Mouse (Mus musculus) kidney, embryonic 15.5 days (tissue): ENCODE measurements around the gene Sh3gl2. TPM values are rescaled to one million over a fixed set of nuclear protein-coding genes. Genes with fewer than 3 reads are reported as not detected.

Experiments
- ATAC-seq: fragments of 200-750 bp; cut with Nextera tagmentation; replicated peaks from 2 replicates; pipeline ENCODE4 v1.8.0; 2017; ENCODE audit warnings: moderate TSS enrichment; ENCODE audit not compliant: low FRiP score
- H3K27ac ChIP-seq: fragments of 300-500 bp; sonication (generic); 2 replicates; pipeline ENCODE4 v1.5.1; 2015; ENCODE audit warnings: mild to moderate bottlenecking, inconsistent platforms
- H3K27me3 ChIP-seq: fragments of 300-500 bp; sonication (generic); 2 replicates; pipeline ENCODE4 v1.6.1; 2015; ENCODE audit warnings: inconsistent platforms
- H3K36me3 ChIP-seq: fragments of 300-500 bp; sonication (generic); 2 replicates; pipeline ENCODE4 v1.6.1; 2015; ENCODE audit warnings: inconsistent platforms
- H3K4me1 ChIP-seq: fragments of 300-500 bp; sonication (generic); 2 replicates; pipeline ENCODE4 v1.6.1; 2015; ENCODE audit warnings: inconsistent platforms
- H3K4me2 ChIP-seq: fragments of 300-500 bp; sonication (generic); 2 replicates; pipeline ENCODE4 v1.6.1; 2015; ENCODE audit warnings: moderate library complexity, mild to moderate bottlenecking, inconsistent platforms
- H3K4me3 ChIP-seq: fragments of 300-500 bp; sonication (generic); replicated peaks from 2 replicates; pipeline ENCODE4 v1.5.1; 2015; ENCODE audit warnings: mild to moderate bottlenecking, inconsistent platforms
- H3K9ac ChIP-seq: fragments of 300-500 bp; sonication (generic); 2 replicates; pipeline ENCODE4 v1.6.1; 2015; ENCODE audit warnings: mild to moderate bottlenecking, inconsistent platforms
- H3K9me3 ChIP-seq: fragments of 300-500 bp; sonication (generic); replicated peaks from 2 replicates; pipeline ENCODE4 v1.6.1; 2016; ENCODE audit warnings: inconsistent platforms
- WGBS: fragments of 180-500 bp; shearing (Covaris S2); methylation state at CpG from one replicate; pipeline ENCODE4 v1.1.7; 2015; ENCODE audit warnings: mixed read lengths; 5-methylcytosine and 5-hydroxymethylcytosine counted together
- polyA plus RNA-seq: library from polyadenylated mRNA; unstranded; fragments of >200 nt; fragmentation: Nextera tagmentation; extraction: Ambion mirVana; gene quantifications from 2 replicates; pipeline ENCODE4 v1.2.1, GENCODE M21; 2015

Sh3gl2 gene
- polyA plus RNA-seq, 1 experiment from 2014 or later: 16.8 TPM

DNA sequence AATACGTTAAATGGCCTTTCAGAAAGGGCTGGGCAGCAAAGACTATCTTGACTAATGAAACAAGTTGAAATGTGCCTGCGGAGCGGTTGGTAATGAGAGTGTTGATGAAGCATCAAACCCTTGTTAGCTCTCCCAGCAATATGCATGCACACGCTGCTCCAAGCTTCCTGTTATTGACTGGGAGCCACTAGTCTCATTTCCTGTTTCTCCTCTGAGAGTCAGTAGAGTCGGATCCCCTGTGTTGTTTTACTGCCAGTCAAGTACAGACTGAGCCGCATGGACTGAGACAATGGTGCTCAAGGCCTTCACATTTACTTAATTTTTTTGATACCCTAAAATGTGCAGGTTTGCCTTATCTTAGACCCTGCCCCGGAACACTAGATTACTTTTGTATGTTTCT lies 386.1 kb downstream of the Sh3gl2 start:
- H3K36me3 ChIP-seq: no peaks in the 10 kb centered on the region
- H3K4me2 ChIP-seq: no peak overlapping the region
- H3K9me3 ChIP-seq: no peaks in the 10 kb centered on the region
- H3K4me3 ChIP-seq: no peak overlapping the region
- H3K9ac ChIP-seq: no peak overlapping the region
- H3K27ac ChIP-seq: no peak overlapping the region
- H3K4me1 ChIP-seq: no peaks in the 10 kb centered on the region
- H3K27me3 ChIP-seq: no peaks in the 10 kb centered on the region
- WGBS: 62% methylated on average over 7 of the region's 7 CpGs
- ATAC-seq: no peak

DNA sequence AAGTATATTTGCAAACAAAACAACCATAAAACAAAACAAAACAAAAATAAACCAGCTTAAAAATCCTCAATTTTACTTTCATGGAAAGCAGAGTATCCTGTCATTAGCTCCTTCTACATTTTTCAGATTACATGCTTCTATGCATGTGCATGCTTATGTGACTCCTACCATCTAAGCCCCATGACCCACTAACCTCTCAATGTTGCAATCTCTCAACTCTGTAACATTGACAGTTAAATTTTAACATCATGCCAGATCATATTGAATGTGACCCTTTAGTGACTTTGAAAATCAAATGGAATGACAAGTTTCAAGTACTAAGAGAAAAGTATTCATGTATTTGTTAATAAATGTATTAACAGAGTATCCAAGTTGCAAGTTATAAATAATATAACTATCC lies 389.2 kb downstream of the Sh3gl2 start:
- no peak overlapping the region for H3K4me3 ChIP-seq
- H3K9me3 ChIP-seq: no peaks in the 10 kb centered on the region
- ATAC-seq: no peak
- no peak overlapping the region for H3K4me2 ChIP-seq
- no peak overlapping the region for H3K27ac ChIP-seq
- no peaks in the 10 kb centered on the region for H3K4me1 ChIP-seq
- H3K27me3 ChIP-seq: no peaks in the 10 kb centered on the region
- no peak overlapping the region for H3K9ac ChIP-seq
- no peaks in the 10 kb centered on the region for H3K36me3 ChIP-seq

DNA sequence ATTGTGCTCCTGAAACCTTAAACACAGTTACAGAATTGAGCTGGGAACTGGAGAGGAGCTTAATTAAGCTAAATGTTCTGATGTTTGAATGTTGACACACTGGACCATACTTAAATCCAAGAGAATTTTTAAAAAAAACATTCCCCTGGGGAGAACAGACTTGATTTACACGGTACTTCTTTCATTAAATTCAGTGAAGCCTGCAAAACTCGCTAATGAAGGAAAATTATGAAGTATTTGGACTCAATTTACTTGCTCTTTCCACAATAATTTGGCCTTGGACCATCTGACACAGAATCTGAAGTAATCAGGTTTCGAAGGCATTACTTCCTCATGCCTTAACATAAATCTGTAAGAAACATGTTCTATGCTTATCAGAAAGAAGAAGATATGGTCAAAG lies 408.4 kb downstream of the Sh3gl2 start:
- no peak overlapping the region for H3K9ac ChIP-seq
- H3K9me3 ChIP-seq: no peaks in the 10 kb centered on the region
- H3K4me3 ChIP-seq: no peak overlapping the region
- H3K4me1 ChIP-seq: peaks cover 4% of the 10 kb centered on the region; the same call in 1 of the 2 replicates
- no peak overlapping the region for H3K4me2 ChIP-seq
- no peak overlapping the region for H3K27ac ChIP-seq
- ATAC-seq: no peak
- no peaks in the 10 kb centered on the region for H3K27me3 ChIP-seq
- WGBS: 76% methylated on average over 3 of the region's 3 CpGs
- H3K36me3 ChIP-seq: no peaks in the 10 kb centered on the region

DNA sequence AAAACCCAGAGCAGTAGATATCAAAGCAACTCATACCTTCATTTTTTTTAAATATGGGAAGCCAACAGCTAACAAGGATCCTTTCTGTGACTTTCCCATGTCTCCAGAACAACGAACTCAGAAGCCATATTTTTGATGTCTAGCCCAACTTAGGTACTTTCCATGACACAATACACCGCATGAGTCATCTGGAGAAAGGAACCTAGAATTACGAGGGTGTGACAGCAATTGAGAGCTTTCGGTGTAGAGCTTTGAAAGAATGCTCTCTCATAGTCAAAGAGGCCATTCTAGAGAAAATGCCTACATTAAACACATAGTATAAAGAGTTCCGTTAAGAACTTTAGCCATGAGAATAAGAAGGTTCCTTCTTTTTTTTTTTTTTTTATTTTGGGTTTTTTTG lies 413.8 kb downstream of the Sh3gl2 start:
- no peak overlapping the region for H3K27ac ChIP-seq
- no peak overlapping the region for H3K9ac ChIP-seq
- no peak overlapping the region for H3K4me3 ChIP-seq
- no peak overlapping the region for H3K4me2 ChIP-seq
- no peaks in the 10 kb centered on the region for H3K27me3 ChIP-seq
- H3K4me1 ChIP-seq: peaks cover 4% of the 10 kb centered on the region; the same call in 1 of the 2 replicates
- ATAC-seq: no peak
- H3K9me3 ChIP-seq: no peaks in the 10 kb centered on the region
- H3K36me3 ChIP-seq: no peaks in the 10 kb centered on the region
- WGBS: 91% methylated on average over 5 of the region's 5 CpGs

DNA sequence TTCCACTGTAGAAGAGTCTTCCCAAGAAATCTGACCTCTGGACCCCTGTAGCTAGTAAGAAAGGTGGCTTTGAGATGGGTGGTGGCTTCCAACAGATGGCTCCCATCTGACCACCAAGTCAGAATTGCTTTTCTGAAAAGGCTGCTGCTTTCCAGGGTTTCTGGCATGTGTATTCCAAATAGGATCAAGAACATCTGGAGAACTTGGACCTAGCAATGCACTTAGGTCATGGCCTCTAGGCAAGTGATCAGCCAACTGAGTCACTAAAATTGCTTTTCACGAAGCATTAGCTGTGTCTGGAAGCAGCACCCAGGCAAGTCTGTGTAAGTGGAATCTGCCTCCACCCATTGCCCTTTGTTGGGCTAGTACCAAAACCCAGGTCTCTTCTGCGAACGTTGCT lies 414.3 kb downstream of the Sh3gl2 start:
- no peak overlapping the region for H3K9ac ChIP-seq
- no peak overlapping the region for H3K27ac ChIP-seq
- no peak overlapping the region for H3K4me3 ChIP-seq
- no peaks in the 10 kb centered on the region for H3K27me3 ChIP-seq
- 73% methylated on average over 3 of the region's 3 CpGs for WGBS
- peaks cover 4% of the 10 kb centered on the region; the same call in 1 of the 2 replicates for H3K4me1 ChIP-seq
- ATAC-seq: no peak
- H3K36me3 ChIP-seq: no peaks in the 10 kb centered on the region
- H3K4me2 ChIP-seq: no peak overlapping the region
- H3K9me3 ChIP-seq: no peaks in the 10 kb centered on the region

DNA sequence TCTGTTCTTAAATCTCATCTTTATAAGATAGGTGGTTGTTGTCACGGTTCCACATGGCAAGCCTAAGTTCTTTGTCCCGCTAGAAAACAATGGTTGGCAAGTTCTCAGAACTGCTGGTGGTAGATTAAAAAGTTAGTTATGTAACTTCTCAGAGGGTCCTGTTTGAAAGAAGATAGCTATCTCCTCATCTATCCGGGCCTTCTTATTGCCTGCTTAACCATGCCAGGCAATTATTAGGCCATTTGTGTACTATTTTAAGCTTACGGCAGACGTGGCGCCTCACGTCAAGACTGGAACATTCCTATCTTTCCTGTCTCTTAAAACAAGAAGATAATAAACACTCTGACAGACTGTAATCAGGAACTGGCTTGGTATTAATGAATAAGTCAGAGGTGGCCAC lies 424.5 kb downstream of the Sh3gl2 start:
- Histone ChIP-seq H3K4me2 (no peak overlapping the region), H3K4me1 (no peaks in the 10 kb centered on the region), H3K27me3 (no peaks in the 10 kb centered on the region), H3K4me3 (no peak overlapping the region), H3K9me3 (no peaks in the 10 kb centered on the region), H3K27ac (no peak overlapping the region), H3K9ac (no peak overlapping the region), H3K36me3 (no peaks in the 10 kb centered on the region)
- ATAC-seq: no peak
- 79% methylated on average over 7 of the region's 7 CpGs for WGBS

DNA sequence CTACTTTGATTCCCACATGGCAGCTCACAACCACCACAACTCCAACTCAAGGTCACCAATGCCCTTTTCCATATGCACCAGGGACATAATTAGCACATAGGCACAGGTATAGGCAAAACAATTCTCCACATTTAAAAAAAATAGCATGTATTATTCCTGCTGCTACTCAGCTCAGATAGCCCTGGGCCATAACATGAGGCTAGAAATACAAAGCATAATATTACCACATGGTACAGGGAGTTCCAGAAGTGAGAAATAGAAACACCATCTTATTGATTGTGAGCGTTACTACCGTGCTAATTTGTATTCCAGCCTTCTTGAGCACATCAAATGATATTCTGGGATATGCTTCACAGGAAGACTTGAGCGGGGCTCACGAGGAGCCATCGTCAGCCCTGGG lies 464.3 kb downstream of the Sh3gl2 start:
- no peak overlapping the region for H3K27ac ChIP-seq
- no peak overlapping the region for H3K4me3 ChIP-seq
- no peaks in the 10 kb centered on the region for H3K9me3 ChIP-seq
- peaks cover 18% of the 10 kb centered on the region for H3K4me1 ChIP-seq
- no peaks in the 10 kb centered on the region for H3K36me3 ChIP-seq
- H3K9ac ChIP-seq: no peak overlapping the region
- no peak overlapping the region for H3K4me2 ChIP-seq
- no peaks in the 10 kb centered on the region for H3K27me3 ChIP-seq
- ATAC-seq: no peak
- 50% methylated on average over 5 of the region's 5 CpGs for WGBS

DNA sequence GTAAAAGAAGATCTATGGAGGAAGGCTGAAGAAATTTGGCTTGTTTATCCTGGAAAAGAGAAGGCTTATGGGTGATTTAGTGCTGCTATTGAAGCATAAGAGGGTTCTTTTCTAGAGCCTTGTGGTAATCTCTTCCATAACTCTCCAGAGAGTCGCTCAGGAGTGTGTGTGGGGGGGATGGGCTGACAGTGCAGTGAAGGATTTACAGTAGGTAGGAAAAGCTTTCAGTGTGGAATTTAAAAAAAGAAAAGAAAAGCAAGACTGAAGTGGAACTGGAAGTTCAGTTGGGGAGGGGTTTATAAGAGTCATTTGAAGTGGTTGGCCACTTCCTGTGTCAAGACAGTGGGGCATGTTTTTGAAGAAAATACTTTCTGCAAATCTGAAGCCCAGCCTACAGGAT lies 464.8 kb downstream of the Sh3gl2 start:
- H3K9ac ChIP-seq: no peak overlapping the region
- no peaks in the 10 kb centered on the region for H3K9me3 ChIP-seq
- H3K4me3 ChIP-seq: no peak overlapping the region
- no peak overlapping the region for H3K4me2 ChIP-seq
- H3K36me3 ChIP-seq: no peaks in the 10 kb centered on the region
- no peak for ATAC-seq
- no peaks in the 10 kb centered on the region for H3K27me3 ChIP-seq
- H3K27ac ChIP-seq: no peak overlapping the region
- 21% methylated on average over 1 of the region's 1 CpGs for WGBS
- peaks cover 18% of the 10 kb centered on the region for H3K4me1 ChIP-seq

DNA sequence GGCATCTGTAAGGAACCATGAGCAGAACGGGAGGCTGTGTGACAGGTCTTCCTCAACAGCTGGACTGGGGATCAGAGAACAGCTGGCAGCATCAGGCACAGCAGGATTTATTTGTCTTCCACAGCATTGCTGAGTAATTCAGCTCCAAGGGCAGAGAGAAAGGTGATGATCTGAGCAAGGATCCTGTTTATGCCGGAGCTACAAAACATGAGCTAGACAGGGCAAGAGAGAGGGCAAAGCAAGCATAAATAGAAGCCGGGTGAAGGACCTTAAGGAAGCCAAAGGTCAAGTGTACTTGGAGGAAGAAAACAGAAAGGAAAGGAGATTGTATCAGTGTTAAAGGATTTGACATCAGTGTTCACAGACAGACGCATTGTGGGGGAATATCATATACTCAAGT lies 467.4 kb downstream of the Sh3gl2 start:
- Histone ChIP-seq H3K4me3 (no peak overlapping the region), H3K9ac (no peak overlapping the region), H3K4me2 (no peak overlapping the region), H3K27ac (no peak overlapping the region), H3K27me3 (no peaks in the 10 kb centered on the region), H3K9me3 (no peaks in the 10 kb centered on the region), H3K36me3 (no peaks in the 10 kb centered on the region), H3K4me1 (peaks cover 15% of the 10 kb centered on the region)
- 14% methylated on average over 4 of the region's 4 CpGs for WGBS
- ATAC-seq: peak; percentile 40; the same call in 1 of the 2 replicates

DNA sequence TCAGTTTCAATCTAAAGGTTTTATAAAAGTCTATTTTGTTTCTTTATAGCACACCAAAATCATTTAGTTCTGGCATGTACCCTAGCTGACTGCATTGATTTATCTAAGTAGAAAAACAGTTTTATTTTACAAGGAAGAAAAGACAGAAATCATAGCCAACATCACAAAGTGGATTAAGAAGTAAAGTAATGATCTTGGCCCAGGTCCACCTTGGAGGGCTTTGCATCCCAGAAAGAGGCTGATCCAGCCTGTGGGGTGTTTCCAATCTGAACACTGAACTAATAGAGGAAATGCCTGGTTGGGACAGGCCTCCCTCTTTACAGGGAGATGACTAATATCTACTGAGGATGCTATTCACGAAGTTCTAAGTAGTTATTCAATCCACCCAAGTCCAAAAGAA lies 472.7 kb downstream of the Sh3gl2 start:
- H3K4me3 ChIP-seq: no peak overlapping the region
- H3K9me3 ChIP-seq: no peaks in the 10 kb centered on the region
- H3K4me1 ChIP-seq: no peaks in the 10 kb centered on the region
- ATAC-seq: no peak
- H3K27me3 ChIP-seq: no peaks in the 10 kb centered on the region
- no peak overlapping the region for H3K4me2 ChIP-seq
- H3K27ac ChIP-seq: no peak overlapping the region
- no peak overlapping the region for H3K9ac ChIP-seq
- H3K36me3 ChIP-seq: no peaks in the 10 kb centered on the region
- 38% methylated on average over 1 of the region's 1 CpGs for WGBS

DNA sequence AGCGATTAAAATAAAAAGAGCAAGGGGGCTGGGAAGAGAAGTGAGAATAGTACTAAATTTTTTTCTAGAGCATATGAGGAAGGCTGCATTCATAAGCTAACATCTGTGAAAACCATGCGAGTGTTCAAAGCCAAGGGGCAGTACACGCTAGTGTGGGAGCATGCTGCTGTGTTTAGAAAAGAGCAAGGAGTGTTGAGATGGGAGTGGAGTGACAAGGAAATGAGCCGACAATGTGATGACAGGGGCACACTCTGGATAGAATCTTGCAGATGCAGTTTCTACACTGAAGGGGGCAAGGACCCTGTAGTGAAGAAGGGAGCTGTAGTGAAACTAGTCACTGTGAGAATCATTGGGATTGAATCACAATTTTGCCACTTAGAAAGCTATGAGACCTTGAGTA lies 481.2 kb downstream of the Sh3gl2 start:
- no peak overlapping the region for H3K9ac ChIP-seq
- no peaks in the 10 kb centered on the region for H3K27me3 ChIP-seq
- no peak overlapping the region for H3K4me2 ChIP-seq
- no peak overlapping the region for H3K4me3 ChIP-seq
- 84% methylated on average over 4 of the region's 4 CpGs for WGBS
- H3K4me1 ChIP-seq: no peaks in the 10 kb centered on the region
- no peak overlapping the region for H3K27ac ChIP-seq
- H3K9me3 ChIP-seq: no peaks in the 10 kb centered on the region
- ATAC-seq: no peak
- no peaks in the 10 kb centered on the region for H3K36me3 ChIP-seq
